Mouse (Mus musculus) kidney, postnatal 0 days (tissue): ENCODE data around the gene Baiap2l1. TPM values are rescaled to one million over a fixed set of nuclear protein-coding genes. Genes with fewer than 3 reads are reported as not detected.
A peak's percentile ranks its signal among the peaks of the same experiment; 100 is the strongest.

Experiments used
- ATAC-seq: fragments of 200-750 bp; cut with Nextera tagmentation; replicated peaks from 2 replicates; pipeline ENCODE4 v1.8.0; 2017; ENCODE audit warnings: low read depth, moderate number of reproducible peaks, moderate TSS enrichment, moderate library complexity; ENCODE audit not compliant: low FRiP score
- DNase-seq: peaks from one replicate; pipeline ENCODE4 v3.0.0-alpha.2; 2016; ENCODE audit warnings: low spot score
- H3K27ac ChIP-seq: fragments of 300-500 bp; sonication (generic); 2 replicates; pipeline ENCODE4 v1.5.1; 2014; ENCODE audit warnings: mild to moderate bottlenecking
- H3K27me3 ChIP-seq: fragments of 300-500 bp; sonication (generic); 2 replicates; pipeline ENCODE4 v1.6.1; 2014; ENCODE audit warnings: low read length, mixed read lengths; ENCODE audit not compliant: insufficient read depth
- H3K36me3 ChIP-seq: fragments of 300-500 bp; sonication (generic); 2 replicates; pipeline ENCODE4 v1.6.1; 2014; ENCODE audit warnings: low read length, mixed read lengths; ENCODE audit not compliant: insufficient read depth
- H3K4me1 ChIP-seq: fragments of 300-500 bp; sonication (generic); replicated peaks from 2 replicates; pipeline ENCODE4 v1.6.1; 2014; ENCODE audit warnings: antibody characterized with exemption, low read length, mixed read lengths; ENCODE audit not compliant: insufficient read depth
- H3K4me2 ChIP-seq: fragments of 300-500 bp; sonication (generic); 2 replicates; pipeline ENCODE4 v1.6.1; 2014; ENCODE audit warnings: mild to moderate bottlenecking, low read length, moderate library complexity, mixed read lengths
- H3K4me3 ChIP-seq: fragments of 300-500 bp; sonication (generic); replicated peaks from 2 replicates; pipeline ENCODE4 v1.5.1; 2014; ENCODE audit warnings: low read depth, low read length
- H3K9ac ChIP-seq: fragments of 300-500 bp; sonication (generic); 2 replicates; pipeline ENCODE4 v1.6.1; 2014; ENCODE audit warnings: low read depth, low read length
- H3K9me3 ChIP-seq: fragments of 300-500 bp; sonication (generic); replicated peaks from 2 replicates; pipeline ENCODE4 v1.6.1; 2016; ENCODE audit warnings: low read length, inconsistent platforms, mixed read lengths
- CTCF ChIP-seq: IDR thresholded peaks from 2 replicates; pipeline ENCODE4 v1.5.1; 2016; ENCODE audit warnings: antibody characterized with exemption, low read depth, mild to moderate bottlenecking, moderate library complexity
- WGBS: fragments of 180-500 bp; shearing (Covaris S2); extraction: QIAGEN DNeasy Blood & Tissue Kit; methylation state at CpG from one replicate; pipeline ENCODE4 v1.1.7; 2014; 5-methylcytosine and 5-hydroxymethylcytosine counted together
- polyA plus RNA-seq: library from polyadenylated mRNA; unstranded; fragments of >200 nt; fragmentation: Nextera tagmentation; extraction: Ambion mirVana; gene quantifications from 2 replicates; pipeline ENCODE4 v1.2.1, GENCODE M21; 2015

The Baiap2l1 gene
- polyA plus RNA-seq, 1 experiment from 2014 or later = 14.0 TPM

GRCm38 (mm10) chr5:144269926-144270325 is 88.0 kb downstream of the Baiap2l1 start:
- WGBS = 89% methylated on average over 7 of the region's 7 CpGs
- Histone ChIP-seq H3K4me1 (no peaks in the 10 kb centered on the region), H3K36me3 (peaks cover 10% of the 10 kb centered on the region), H3K27me3 (no peaks in the 10 kb centered on the region), H3K27ac (no peak overlapping the region), H3K4me3 (no peak overlapping the region), H3K9me3 (no peaks in the 10 kb centered on the region), H3K9ac (no peak overlapping the region), H3K4me2 (no peak overlapping the region)
- no peak for ATAC-seq
- TF ChIP-seq CTCF = no peak
- no peak for DNase-seq

- DNase-seq = peak; percentile 50
- Histone ChIP-seq H3K36me3 (peaks cover 21% of the 10 kb centered on the region), H3K4me3 (no peak overlapping the region), H3K9ac (no peak overlapping the region), H3K9me3 (no peaks in the 10 kb centered on the region), H3K27ac (no peak overlapping the region), H3K27me3 (no peaks in the 10 kb centered on the region), H3K4me1 (0 out of 2 replicates have a peak, but pooled peaks cover 6% of the 10 kb centered on the region), H3K4me2 (no peak overlapping the region)
- TF ChIP-seq CTCF = peak; percentile 5; the same call in 1 of the 2 replicates
- 65% methylated on average over 8 of the region's 8 CpGs for WGBS
- 0 out of 2 replicates have a peak, but pooled peaks have one; percentile 18 for ATAC-seq
These were observed 90.2 kb downstream of the Baiap2l1 start for GRCm38 (mm10) chr5:144267535-144268241.

DNA sequence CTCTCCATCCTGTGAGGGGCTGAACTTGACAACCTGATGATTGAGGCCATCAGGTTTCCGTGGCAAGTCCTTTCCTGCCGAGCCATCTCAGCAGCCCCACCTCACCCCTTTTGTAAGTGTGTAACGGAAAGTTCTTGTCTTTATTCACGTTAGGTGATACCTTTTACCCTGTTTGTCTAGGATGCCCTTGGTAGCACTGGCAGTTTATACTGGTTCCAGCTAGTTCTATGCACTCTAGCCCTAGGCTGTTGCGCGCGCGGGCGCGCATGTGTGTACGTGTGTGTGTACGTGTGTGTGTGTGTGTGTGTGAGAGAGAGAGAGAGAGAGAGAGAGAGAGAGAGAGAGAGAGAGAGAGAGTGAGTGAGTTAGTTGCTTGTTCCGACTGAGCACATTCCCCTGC is 94.4 kb downstream of the Baiap2l1 start:
- Histone ChIP-seq H3K36me3 (peaks cover 21% of the 10 kb centered on the region), H3K27ac (no peak overlapping the region), H3K4me3 (no peak overlapping the region), H3K9me3 (no peaks in the 10 kb centered on the region), H3K4me1 (peaks cover 28% of the 10 kb centered on the region), H3K4me2 (no peak overlapping the region), H3K9ac (no peak overlapping the region), H3K27me3 (no peaks in the 10 kb centered on the region)
- DNase-seq (no peak), ATAC-seq (no peak)
- TF ChIP-seq CTCF = no peak
- WGBS = 69% methylated on average over 13 of the region's 13 CpGs

DNA sequence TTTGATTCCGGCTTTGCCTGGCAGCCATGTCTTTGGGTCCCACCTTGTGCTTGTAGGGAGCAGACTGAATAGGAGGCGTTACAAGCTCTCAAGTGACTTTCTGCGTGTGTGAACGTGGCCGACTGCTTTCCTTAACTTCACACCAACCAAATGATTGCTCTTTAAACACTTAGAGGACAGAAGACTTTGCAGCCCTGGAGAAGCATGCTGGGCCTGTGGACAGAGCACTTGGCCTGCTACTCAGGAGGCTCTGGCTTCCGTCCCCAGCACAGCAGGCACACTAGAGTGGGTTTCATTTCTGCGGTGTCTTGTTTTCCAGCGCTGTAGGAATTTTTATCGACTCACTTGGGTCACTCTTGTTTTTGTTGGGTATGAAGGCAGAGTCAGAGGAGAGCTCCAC is 94.8 kb downstream of the Baiap2l1 start:
- no peak overlapping the region for H3K4me3 ChIP-seq
- peaks cover 21% of the 10 kb centered on the region for H3K36me3 ChIP-seq
- H3K27ac ChIP-seq = no peak overlapping the region
- WGBS = 55% methylated on average over 9 of the region's 9 CpGs
- H3K27me3 ChIP-seq = no peaks in the 10 kb centered on the region
- peaks cover 32% of the 10 kb centered on the region for H3K4me1 ChIP-seq
- H3K4me2 ChIP-seq = no peak overlapping the region
- H3K9ac ChIP-seq = no peak overlapping the region
- no peaks in the 10 kb centered on the region for H3K9me3 ChIP-seq
- DNase-seq = no peak
- no peak for TF ChIP-seq CTCF
- no peak for ATAC-seq

DNA sequence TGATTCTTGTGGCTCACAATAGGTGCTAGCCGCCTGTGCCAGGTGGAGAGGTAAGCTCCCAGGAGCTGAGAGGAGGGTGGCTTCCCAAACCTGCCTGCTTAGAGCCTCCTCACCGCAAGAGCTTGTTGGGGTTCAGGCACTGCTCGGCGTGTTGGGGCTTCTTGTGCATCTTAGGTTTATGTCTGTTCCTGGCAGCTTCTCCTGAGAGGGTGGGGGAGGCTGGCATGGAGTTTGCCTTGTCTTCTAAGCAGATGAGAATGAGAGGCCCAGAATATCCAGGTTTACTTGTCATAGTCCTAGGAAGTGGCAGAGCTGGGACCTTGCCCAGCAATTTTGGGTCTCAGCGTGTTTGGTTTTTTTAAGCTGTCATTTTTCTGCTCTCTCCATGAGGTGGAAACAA is 96.1 kb downstream of the Baiap2l1 start:
- no peak for TF ChIP-seq CTCF
- H3K27ac ChIP-seq = no peak overlapping the region
- H3K4me2 ChIP-seq = no peak overlapping the region
- 89% methylated on average over 5 of the region's 5 CpGs for WGBS
- no peaks in the 10 kb centered on the region for H3K9me3 ChIP-seq
- peaks cover 44% of the 10 kb centered on the region for H3K4me1 ChIP-seq
- no peaks in the 10 kb centered on the region for H3K27me3 ChIP-seq
- peaks cover 27% of the 10 kb centered on the region for H3K36me3 ChIP-seq
- H3K4me3 ChIP-seq = no peak overlapping the region
- DNase-seq (no peak), ATAC-seq (no peak)
- no peak overlapping the region for H3K9ac ChIP-seq

GRCm38 (mm10) chr5:144261309-144261708 is 96.6 kb downstream of the Baiap2l1 start:
- Histone ChIP-seq H3K36me3 (peaks cover 22% of the 10 kb centered on the region), H3K4me3 (no peak overlapping the region), H3K4me1 (peaks cover 46% of the 10 kb centered on the region), H3K4me2 (no peak overlapping the region), H3K9ac (no peak overlapping the region), H3K9me3 (no peaks in the 10 kb centered on the region), H3K27me3 (no peaks in the 10 kb centered on the region), H3K27ac (no peak overlapping the region)
- DNase-seq (no peak), ATAC-seq (no peak)
- WGBS = 77% methylated on average over 9 of the region's 9 CpGs
- TF ChIP-seq CTCF = no peak
